Mouse (Mus musculus): ENCODE results near the gene Rnf135. TPM values are rescaled to one million over a fixed set of nuclear protein-coding genes. Genes with fewer than 3 reads are reported as not detected.

The Rnf135 gene
- polyA plus RNA-seq, 2 experiments = 6.0 TPM

DNA sequence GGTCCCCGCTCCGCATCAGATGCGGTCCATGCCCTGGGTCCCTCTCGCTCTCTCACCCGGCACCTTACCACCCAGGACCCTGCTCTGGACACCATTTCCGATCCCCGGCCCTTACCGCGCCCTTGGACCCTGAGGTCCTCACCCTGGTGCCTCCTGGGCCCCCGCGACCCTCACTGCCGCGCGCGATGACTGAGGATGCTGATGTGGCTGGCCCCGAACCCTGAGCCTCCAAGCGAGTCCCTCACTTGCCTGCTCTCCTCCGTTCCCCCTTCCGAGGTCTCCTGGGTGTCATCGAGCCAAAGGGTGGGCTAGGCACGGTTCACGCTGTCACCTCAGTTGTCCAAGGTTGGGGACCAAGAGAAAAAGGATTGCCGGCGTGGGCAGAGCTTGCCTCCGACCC lies 29.1 kb upstream of the Rnf135 start:
- Histone ChIP-seq H3K9ac (ENCODE audit: low read depth, low read length, severe bottlenecking) (peak overlapping the region; percentile 38; the same call in 1 of the 2 replicates), H3K27ac (replicated peaks; ENCODE audit: low read depth, low read length) (no peak overlapping the region), H3K4me3 (replicated peaks; ENCODE audit: low read length) (peak overlapping the region; percentile 50), H3K4me1 (ENCODE audit: control insufficient read depth, insufficient read depth, low read length) (no peaks in the 10 kb centered on the region), H3K36me3 (ENCODE audit: control insufficient read depth, insufficient read depth, low read length) (no peaks in the 10 kb centered on the region), H3K27me3 (ENCODE audit: control insufficient read depth, insufficient read depth, low read length) (peaks cover 24% of the 10 kb centered on the region), H3K4me2 (replicated peaks; ENCODE audit: low read depth, low read length, severe bottlenecking) (peak overlapping the region; percentile 71), H3K9me3 (ENCODE audit: control insufficient read depth, low read length) (no peaks in the 10 kb centered on the region)
- ATAC-seq (ENCODE audit: low FRiP score, low read depth) (no peak), DNase-seq (ENCODE audit: low spot score) (no peak)
- no peak for TF ChIP-seq POLR2A (IDR thresholded peaks at IDR 0.05; ENCODE audit: borderline replicate concordance, extremely low read depth, insufficient read depth, insufficient read length)
- 27% methylated on average over 21 of the region's 25 CpGs for WGBS

DNA sequence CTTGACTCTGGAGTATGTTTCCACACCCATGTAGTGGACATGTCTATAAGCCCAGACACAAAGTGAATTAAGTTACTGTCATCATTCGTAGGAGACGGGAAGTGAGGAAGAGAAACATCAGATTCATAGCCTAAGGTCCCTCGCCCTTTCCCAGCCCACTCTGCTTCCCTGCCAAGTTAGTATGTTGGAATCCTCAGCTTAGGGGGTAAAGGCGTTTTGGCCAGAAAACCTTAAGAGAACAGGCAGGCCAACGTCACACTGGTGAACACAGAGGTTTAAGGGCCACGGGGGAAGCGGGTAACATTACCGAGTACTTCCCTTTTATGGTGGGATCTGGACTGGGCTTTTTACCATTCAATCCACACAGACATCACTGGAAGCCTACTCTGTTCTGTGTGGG lies 28.1 kb upstream of the Rnf135 start:
- Histone ChIP-seq H3K9ac (ENCODE audit: low read depth, low read length, severe bottlenecking) (no peak overlapping the region), H3K9me3 (ENCODE audit: control insufficient read depth, low read length) (no peaks in the 10 kb centered on the region), H3K27me3 (ENCODE audit: control insufficient read depth, insufficient read depth, low read length) (peaks cover 24% of the 10 kb centered on the region), H3K4me1 (ENCODE audit: control insufficient read depth, insufficient read depth, low read length) (no peaks in the 10 kb centered on the region), H3K4me2 (replicated peaks; ENCODE audit: low read depth, low read length, severe bottlenecking) (no peak overlapping the region), H3K27ac (replicated peaks; ENCODE audit: low read depth, low read length) (no peak overlapping the region), H3K36me3 (ENCODE audit: control insufficient read depth, insufficient read depth, low read length) (no peaks in the 10 kb centered on the region), H3K4me3 (replicated peaks; ENCODE audit: low read length) (no peak overlapping the region)
- ATAC-seq (ENCODE audit: low FRiP score, low read depth) (no peak), DNase-seq (ENCODE audit: low spot score) (no peak)
- WGBS = 88% methylated on average over 8 of the region's 8 CpGs
- no peak for TF ChIP-seq POLR2A (IDR thresholded peaks at IDR 0.05; ENCODE audit: borderline replicate concordance, extremely low read depth, insufficient read depth, insufficient read length)

DNA sequence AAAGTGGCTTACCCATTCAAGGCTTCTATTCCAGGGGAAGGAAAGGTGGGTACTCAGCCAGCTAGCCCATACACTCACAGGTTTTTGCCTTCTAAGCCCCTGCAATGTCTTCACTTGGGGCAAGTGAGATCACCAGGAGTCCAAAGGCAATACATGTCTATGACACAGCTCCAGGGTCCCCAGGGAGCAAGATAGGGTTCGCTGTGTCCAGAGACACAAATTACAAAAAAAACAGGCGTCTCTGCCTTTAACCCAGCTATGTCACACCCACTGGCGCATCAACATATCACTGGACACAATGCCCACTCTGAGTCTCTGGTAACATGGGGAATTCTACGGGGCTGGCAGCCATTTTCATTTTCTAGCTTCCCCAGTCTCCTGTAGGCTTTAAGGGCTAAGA lies 27.7 kb upstream of the Rnf135 start:
- Histone ChIP-seq H3K36me3 (ENCODE audit: control insufficient read depth, insufficient read depth, low read length) (no peaks in the 10 kb centered on the region), H3K9me3 (ENCODE audit: control insufficient read depth, low read length) (no peaks in the 10 kb centered on the region), H3K9ac (ENCODE audit: low read depth, low read length, severe bottlenecking) (no peak overlapping the region), H3K4me2 (replicated peaks; ENCODE audit: low read depth, low read length, severe bottlenecking) (no peak overlapping the region), H3K27ac (replicated peaks; ENCODE audit: low read depth, low read length) (no peak overlapping the region), H3K4me3 (replicated peaks; ENCODE audit: low read length) (no peak overlapping the region), H3K4me1 (ENCODE audit: control insufficient read depth, insufficient read depth, low read length) (no peaks in the 10 kb centered on the region), H3K27me3 (ENCODE audit: control insufficient read depth, insufficient read depth, low read length) (peaks cover 24% of the 10 kb centered on the region)
- DNase-seq (ENCODE audit: low spot score) = no peak
- WGBS = 83% methylated on average over 4 of the region's 4 CpGs
- ATAC-seq (ENCODE audit: low FRiP score, low read depth) = no peak
- TF ChIP-seq POLR2A (IDR thresholded peaks at IDR 0.05; ENCODE audit: borderline replicate concordance, extremely low read depth, insufficient read depth, insufficient read length) = no peak

DNA sequence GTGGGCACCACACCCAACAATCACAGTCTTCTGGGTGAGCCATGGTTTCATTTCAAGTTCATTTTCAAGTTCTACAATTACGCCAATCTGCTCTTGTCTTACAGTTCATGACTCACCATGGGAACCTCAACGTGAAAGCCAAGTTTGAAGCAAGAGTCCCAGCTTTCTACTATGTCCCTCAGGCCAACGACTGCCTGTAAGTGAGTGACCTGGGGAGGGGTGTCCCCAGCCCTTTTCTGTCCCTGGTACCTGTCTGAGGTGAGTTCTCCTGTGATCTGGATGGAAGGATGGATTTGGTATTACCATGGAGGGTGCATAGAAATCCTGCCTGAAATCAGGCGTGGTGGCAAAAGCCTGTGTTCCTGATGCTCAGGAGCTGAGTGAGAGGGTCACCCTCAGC lies 26.8 kb upstream of the Rnf135 start:
- Histone ChIP-seq H3K9me3 (ENCODE audit: control insufficient read depth, low read length) (no peaks in the 10 kb centered on the region), H3K9ac (ENCODE audit: low read depth, low read length, severe bottlenecking) (no peak overlapping the region), H3K27me3 (ENCODE audit: control insufficient read depth, insufficient read depth, low read length) (peaks cover 24% of the 10 kb centered on the region), H3K27ac (replicated peaks; ENCODE audit: low read depth, low read length) (no peak overlapping the region), H3K36me3 (ENCODE audit: control insufficient read depth, insufficient read depth, low read length) (no peaks in the 10 kb centered on the region), H3K4me1 (ENCODE audit: control insufficient read depth, insufficient read depth, low read length) (no peaks in the 10 kb centered on the region), H3K4me3 (replicated peaks; ENCODE audit: low read length) (no peak overlapping the region), H3K4me2 (replicated peaks; ENCODE audit: low read depth, low read length, severe bottlenecking) (no peak overlapping the region)
- TF ChIP-seq POLR2A (IDR thresholded peaks at IDR 0.05; ENCODE audit: borderline replicate concordance, extremely low read depth, insufficient read depth, insufficient read length) = no peak
- WGBS = 77% methylated on average over 4 of the region's 4 CpGs
- no peak for DNase-seq (ENCODE audit: low spot score)
- ATAC-seq (ENCODE audit: low FRiP score, low read depth) = no peak

DNA sequence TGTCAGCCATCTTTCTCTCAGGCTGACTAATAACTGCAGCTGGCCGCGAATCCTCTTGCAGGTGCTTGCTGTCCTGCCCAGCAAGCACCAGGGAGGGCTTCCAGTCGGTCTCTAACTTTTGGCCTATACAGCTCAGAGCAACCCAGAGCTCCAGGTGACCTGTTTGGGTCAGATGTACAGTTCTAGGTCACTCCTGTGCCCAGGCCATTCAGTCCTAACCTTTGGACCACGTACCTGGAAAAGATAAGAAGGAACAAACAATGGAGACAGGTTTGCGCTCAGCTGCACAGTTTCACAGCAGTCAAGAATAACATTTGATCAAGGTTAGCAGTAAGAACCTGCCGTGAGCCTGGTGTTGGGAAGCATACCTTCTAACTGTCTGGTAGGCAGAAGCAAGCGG lies 24.6 kb upstream of the Rnf135 start:
- no peak for ATAC-seq (ENCODE audit: low FRiP score, low read depth)
- 84% methylated on average over 7 of the region's 7 CpGs for WGBS

DNA sequence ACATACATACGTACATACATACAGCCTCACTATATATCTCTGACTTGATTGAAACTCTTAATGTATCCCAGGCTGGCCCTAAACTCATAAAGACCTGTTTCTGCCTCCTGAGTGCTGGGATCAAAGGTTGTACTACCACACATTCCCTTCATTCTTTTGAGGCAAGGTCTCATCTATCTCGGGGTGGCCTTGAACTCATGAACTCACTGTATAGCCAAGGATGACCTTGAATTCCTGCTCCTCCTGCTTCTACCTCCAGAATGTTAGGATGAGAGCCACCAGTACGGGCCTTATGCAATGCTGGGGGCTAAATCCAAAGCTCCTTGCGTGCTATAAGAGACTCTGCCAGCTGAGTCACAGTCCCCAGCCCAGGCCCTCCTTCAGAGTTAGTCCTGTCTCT lies 22.6 kb upstream of the Rnf135 start:
- DNase-seq (ENCODE audit: low spot score) (no peak), ATAC-seq (ENCODE audit: low FRiP score, low read depth) (no peak)
- Histone ChIP-seq H3K27ac (replicated peaks; ENCODE audit: low read depth, low read length) (no peak overlapping the region), H3K4me3 (replicated peaks; ENCODE audit: low read length) (no peak overlapping the region), H3K9me3 (ENCODE audit: control insufficient read depth, low read length) (no peaks in the 10 kb centered on the region), H3K4me2 (replicated peaks; ENCODE audit: low read depth, low read length, severe bottlenecking) (no peak overlapping the region), H3K36me3 (ENCODE audit: control insufficient read depth, insufficient read depth, low read length) (no peaks in the 10 kb centered on the region), H3K27me3 (ENCODE audit: control insufficient read depth, insufficient read depth, low read length) (no peaks in the 10 kb centered on the region; the same call in 1 of the 2 replicates), H3K4me1 (ENCODE audit: control insufficient read depth, insufficient read depth, low read length) (no peaks in the 10 kb centered on the region), H3K9ac (ENCODE audit: low read depth, low read length, severe bottlenecking) (no peak overlapping the region)
- TF ChIP-seq POLR2A (IDR thresholded peaks at IDR 0.05; ENCODE audit: borderline replicate concordance, extremely low read depth, insufficient read depth, insufficient read length) = no peak
- 76% methylated on average over 4 of the region's 4 CpGs for WGBS

More for the DNA sequence above, 24.6 kb upstream of the Rnf135 start:
- H3K27ac ChIP-seq (replicated peaks; ENCODE audit: low read depth, low read length) = no peak overlapping the region
- no peak overlapping the region for H3K4me3 ChIP-seq (replicated peaks; ENCODE audit: low read length)
- no peaks in the 10 kb centered on the region for H3K36me3 ChIP-seq (ENCODE audit: control insufficient read depth, insufficient read depth, low read length)
- no peak for DNase-seq (ENCODE audit: low spot score)
- H3K4me2 ChIP-seq (replicated peaks; ENCODE audit: low read depth, low read length, severe bottlenecking) = no peak overlapping the region
- H3K27me3 ChIP-seq (ENCODE audit: control insufficient read depth, insufficient read depth, low read length) = peaks cover 16% of the 10 kb centered on the region
- H3K9me3 ChIP-seq (ENCODE audit: control insufficient read depth, low read length) = no peaks in the 10 kb centered on the region
- TF ChIP-seq POLR2A (IDR thresholded peaks at IDR 0.05; ENCODE audit: borderline replicate concordance, extremely low read depth, insufficient read depth, insufficient read length) = no peak
- H3K4me1 ChIP-seq (ENCODE audit: control insufficient read depth, insufficient read depth, low read length) = no peaks in the 10 kb centered on the region
- no peak overlapping the region for H3K9ac ChIP-seq (ENCODE audit: low read depth, low read length, severe bottlenecking)

All from limb, embryonic 14.5 days (tissue).